Mouse (Mus musculus): ENCODE measurements around the gene Brd1.
"Not testable (repeated sequence)": the region's sequence is repeated elsewhere in the genome, so short reads cannot be mapped to it uniquely, and the experiment has no call there.

Gene Brd1

GRCm38 (mm10) chr15:88733834-88734571, at the start of gene Brd1:
Gene Brd1, minus strand, starts transcription at chr15:88734233.
- DNase-seq (ENCODE audit: low read depth, low spot score): peak; percentile 46

DNA sequence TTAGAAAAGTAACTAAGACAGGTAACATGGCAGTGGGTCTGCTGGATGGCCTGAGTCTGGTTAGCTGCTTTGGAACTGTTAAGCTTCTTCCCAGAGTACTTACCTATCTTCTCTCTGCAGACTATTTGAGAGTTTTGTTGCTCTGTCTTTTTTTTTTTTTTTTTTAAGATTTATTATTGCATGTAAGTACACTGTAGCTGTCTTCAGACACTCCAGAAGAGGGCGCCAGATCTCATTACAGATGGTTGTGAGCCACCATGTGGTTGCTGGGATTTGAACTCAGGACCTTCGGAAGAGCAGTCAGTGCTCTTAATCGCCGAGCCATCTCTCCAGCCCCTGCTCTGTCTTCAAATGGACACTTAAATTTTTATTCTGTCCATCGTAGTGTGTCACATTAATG, 40.6 kb upstream of the Brd1 start:
- not testable (repeated sequence) for DNase-seq (ENCODE audit: low read depth, low spot score)

GRCm38 (mm10) chr15:88768537-88768936, 34.5 kb upstream of the Brd1 start:
- no peak for DNase-seq (ENCODE audit: low read depth, low spot score)

DNA sequence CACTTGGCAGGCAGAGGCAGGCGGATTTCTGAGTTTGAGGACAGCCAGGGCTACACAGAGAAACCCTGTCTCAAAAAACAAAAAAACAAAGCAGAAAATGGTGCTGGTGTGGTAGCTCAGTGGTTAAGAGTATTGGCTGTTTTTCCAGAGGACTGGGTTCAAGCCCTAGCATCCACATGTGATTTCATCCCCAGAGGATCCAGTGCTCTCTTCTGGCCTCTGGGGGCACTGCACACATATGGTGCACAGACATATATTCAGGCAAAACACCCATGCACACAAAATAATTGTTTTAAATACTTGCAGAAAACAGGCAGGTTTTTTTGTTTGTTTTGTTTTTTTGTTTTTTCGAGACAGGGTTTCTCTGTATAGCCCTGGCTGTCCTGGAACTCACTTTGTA, 32.1 kb upstream of the Brd1 start:
- not testable (repeated sequence) for DNase-seq (ENCODE audit: low read depth, low spot score)

- no peak for DNase-seq (ENCODE audit: low read depth, low spot score)
These were observed 27.5 kb upstream of the Brd1 start for GRCm38 (mm10) chr15:88761551-88761950.

GRCm38 (mm10) chr15:88758061-88758460, 24.0 kb upstream of the Brd1 start:
- no peak for DNase-seq (ENCODE audit: low read depth, low spot score)

GRCm38 (mm10) chr15:88755761-88756160, 21.7 kb upstream of the Brd1 start:
- DNase-seq (ENCODE audit: low read depth, low spot score): no peak

DNA sequence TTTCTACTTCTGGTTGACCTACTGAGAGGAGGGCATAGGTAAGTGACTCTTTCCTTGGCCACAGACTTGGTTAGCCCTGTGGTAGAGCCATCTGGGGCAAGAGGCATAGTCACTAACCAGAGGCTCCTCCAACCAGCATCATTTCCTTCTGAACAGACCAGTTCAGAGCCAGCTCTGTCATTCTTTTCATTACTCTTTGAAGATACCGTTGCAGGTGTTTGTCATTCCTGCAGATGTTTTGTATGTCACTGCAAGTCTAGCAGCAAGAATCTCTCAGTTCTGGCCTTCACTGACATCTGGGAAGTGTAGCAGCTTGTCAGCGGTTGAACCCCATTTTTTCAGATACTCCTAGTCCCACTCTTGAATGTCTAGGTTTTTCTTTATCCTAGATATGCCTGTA, 20.9 kb upstream of the Brd1 start:
- DNase-seq (ENCODE audit: low read depth, low spot score): no peak

DNA sequence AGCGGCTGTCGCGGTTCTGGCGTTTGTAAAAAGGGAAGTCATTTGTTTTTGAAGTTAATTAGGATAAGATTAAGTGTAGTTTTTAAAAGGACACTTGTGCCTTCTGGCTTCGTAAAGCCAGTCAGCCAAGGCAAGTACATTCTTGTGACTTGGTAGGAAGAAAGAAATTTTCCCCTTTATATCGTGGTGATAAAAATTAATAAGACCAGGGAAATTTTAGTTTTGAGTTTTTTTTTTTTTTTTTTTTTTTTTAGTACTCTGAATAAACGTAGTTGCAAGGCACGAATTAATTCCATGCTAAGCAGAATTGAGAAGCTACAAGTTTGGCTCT, 18.3 kb upstream of the Brd1 start:
- DNase-seq (ENCODE audit: low read depth, low spot score): no peak

DNA sequence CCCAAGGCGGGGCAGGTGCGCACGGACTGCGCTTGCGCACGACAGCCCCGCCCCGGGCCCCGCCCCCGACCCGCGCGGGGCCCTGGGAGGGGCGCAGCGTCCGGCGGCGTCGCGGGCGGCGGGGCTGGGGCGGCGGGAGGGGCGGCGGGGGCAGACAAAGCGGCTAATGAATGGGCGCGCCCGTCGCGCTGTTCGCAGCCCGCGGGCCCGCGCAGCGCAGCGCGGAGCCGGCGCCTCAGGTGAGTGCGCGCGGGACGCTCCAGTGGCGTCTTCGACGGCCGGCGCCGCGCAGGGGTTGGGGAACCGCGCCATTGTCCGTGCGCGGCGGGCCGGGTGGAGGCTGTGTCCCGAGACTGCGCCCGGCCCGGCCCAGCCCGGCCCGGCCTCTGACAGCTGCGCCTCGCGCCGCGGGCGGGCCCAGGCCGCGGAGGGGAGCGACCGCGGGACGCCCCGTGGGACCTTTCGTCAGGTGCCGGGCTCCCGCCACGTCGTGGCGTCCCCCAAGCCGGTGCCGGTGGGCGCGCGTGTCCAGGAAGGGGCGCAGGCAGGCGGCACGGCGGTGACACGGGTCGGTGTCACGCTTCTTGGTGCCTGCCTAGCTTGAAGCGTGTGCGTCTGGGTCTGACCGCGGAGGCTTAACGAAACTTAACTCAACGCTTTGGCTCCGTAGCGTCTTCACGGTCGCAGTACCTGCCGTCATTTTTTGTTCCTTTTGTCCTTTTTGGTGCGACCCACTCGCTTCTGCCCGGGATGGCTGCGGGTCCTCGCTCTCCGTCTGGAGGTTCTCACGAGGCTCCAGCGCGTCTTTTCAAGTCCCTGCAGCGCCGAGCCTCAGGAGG, 17.8 kb upstream of the Brd1 start, which contains the start of gene Zbed4:
Gene Zbed4 (plus strand): TSS at position 97 of the 839 bp plus-strand sequence.
- no peak for DNase-seq (ENCODE audit: low read depth, low spot score)

- DNase-seq (ENCODE audit: low read depth, low spot score): peak; percentile 98
These were observed 16.9 kb upstream of the Brd1 start for GRCm38 (mm10) chr15:88750677-88751563.

DNA sequence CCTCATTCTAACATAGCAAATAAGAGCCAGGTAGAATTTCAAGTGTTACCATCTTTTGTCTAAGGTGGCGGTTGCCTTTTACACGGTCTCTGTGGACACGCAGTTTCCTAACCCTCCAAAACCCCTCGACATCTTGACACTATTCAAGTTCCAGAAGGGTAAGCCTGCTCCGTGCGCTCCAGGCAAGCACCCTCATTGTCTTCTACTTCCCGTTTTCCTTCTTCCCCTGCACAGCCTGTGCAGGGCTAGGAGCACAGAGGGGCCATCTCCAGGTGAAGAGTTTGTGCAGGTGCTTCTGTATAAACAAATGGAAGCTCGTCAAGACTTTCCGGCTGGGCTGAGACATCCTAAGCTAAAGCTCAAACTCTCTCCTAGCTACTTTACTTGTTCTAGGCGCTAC, 16.0 kb upstream of the Brd1 start:
- no peak for DNase-seq (ENCODE audit: low read depth, low spot score)

GRCm38 (mm10) chr15:88749617-88750016, 15.6 kb upstream of the Brd1 start:
- DNase-seq (ENCODE audit: low read depth, low spot score): not testable (repeated sequence)

GRCm38 (mm10) chr15:88745926-88746325, 11.9 kb upstream of the Brd1 start:
- DNase-seq (ENCODE audit: low read depth, low spot score): no peak

- DNase-seq (ENCODE audit: low read depth, low spot score): no peak
These were observed 11.3 kb upstream of the Brd1 start for GRCm38 (mm10) chr15:88745347-88745746.

- not testable (repeated sequence) for DNase-seq (ENCODE audit: low read depth, low spot score)
These were observed 9.3 kb upstream of the Brd1 start for GRCm38 (mm10) chr15:88743371-88743770.

DNA sequence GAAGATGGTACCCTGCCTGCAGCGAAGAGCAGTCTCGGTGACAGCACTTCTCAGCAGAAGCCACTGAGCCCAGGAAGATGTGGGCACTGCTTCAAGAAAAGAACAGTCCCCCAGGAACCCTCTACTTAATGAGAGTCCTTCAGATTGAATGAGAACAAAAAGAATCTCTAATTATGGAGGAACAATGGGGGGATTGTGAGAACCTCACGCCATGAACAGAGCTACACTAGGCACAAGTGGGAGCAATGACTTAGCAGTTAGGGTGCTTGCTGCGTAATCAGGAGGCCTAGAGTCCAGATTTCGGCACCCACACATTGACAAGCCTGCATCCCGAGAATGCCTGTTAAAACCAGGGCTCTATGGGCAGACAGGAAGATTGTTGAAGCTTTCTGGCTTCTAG, 7.3 kb upstream of the Brd1 start:
- DNase-seq (ENCODE audit: low read depth, low spot score): no peak

DNA sequence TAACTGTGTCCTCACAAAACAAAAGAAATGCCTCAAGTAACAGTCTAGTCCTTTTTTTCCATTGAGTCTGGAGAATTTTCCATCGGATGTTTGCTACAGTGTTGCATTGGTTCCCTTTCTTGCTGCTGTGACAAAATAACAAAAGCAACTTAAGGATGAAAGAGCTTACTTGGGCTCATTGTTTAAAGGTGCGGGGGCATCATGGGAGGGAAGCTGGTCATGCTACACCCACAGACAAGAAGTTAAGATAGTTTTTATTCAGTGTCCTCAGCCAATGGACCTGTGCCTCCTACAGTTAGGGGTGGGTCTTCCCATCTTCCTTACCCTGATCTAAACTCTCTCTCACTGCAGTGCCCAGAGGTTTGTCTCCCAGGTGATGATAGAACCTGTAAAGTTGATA, 4.4 kb upstream of the Brd1 start:
- no peak for DNase-seq (ENCODE audit: low read depth, low spot score)

- no peak for DNase-seq (ENCODE audit: low read depth, low spot score)
These were observed 2.1 kb upstream of the Brd1 start for GRCm38 (mm10) chr15:88736166-88736565.

- DNase-seq (ENCODE audit: low read depth, low spot score): no peak
These were observed 837 bp downstream of the Brd1 start for GRCm38 (mm10) chr15:88733041-88733751.

DNA sequence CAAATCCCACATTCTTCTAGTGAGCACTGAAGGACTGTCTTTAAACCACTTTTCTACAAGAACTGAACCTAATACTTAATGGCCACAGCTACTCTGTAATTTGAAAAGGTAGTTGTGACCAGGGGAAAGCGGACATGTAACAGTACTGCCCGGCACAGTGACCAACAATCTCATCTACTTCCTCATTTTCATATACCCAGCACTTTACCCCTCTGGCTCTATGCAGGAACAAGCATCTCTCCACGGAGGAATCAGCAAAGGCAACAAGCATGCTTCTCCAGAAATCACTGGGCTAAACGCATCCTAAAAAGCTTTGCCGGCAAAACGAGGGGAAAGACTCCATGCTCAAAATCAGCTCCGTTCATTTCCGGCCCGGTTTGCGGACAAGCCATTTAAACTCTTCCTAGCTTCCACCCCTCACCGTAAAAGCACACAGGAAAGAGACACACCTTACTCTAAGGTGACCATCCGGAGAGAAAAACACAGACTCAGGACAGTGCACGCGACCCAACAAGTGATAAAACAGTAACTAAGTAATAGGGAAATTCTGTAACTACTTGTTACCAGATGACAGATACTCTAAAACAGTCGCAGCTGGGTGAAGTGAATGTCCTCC, 1.5 kb downstream of the Brd1 start:
- no peak for DNase-seq (ENCODE audit: low read depth, low spot score)
